Mouse (Mus musculus) lung, adult 2 months (tissue): ENCODE data around the gene Art4.

Experiments used
- CTCF ChIP-seq: fragments of 200-500 bp; IDR thresholded peaks from 2 replicates; pipeline ENCODE4 v1.5.1; 2011; ENCODE audit warnings: mild to moderate bottlenecking, low read length, control low read depth; ENCODE audit not compliant: insufficient read depth
- POLR2A ChIP-seq: fragments of 200-500 bp; IDR thresholded peaks from 2 replicates; pipeline ENCODE4 v1.6.1; 2011; ENCODE audit warnings: low read depth, mild to moderate bottlenecking, control low read depth, low read length, borderline replicate concordance; ENCODE audit errors: extremely low read depth

GRCm38 (mm10) chr6:136897789-136898188 lies 40.3 kb upstream of the Art4 start:
- TF ChIP-seq CTCF (no peak), POLR2A (no peak)
